Mouse (Mus musculus): ENCODE measurements around the gene Lrrc17. TPM values are rescaled to one million over a fixed set of nuclear protein-coding genes. Genes with fewer than 3 reads are reported as not detected.
"Not testable (repeated sequence)": the region's sequence is repeated elsewhere in the genome, so short reads cannot be mapped to it uniquely, and the experiment has no call there.

The Lrrc17 gene
- polyA plus RNA-seq, 1 experiment = not detected

GRCm38 (mm10) chr5:21593201-21593709 lies 49.9 kb downstream of the Lrrc17 start:
- Histone ChIP-seq H3K4me1 (ENCODE audit: control insufficient read depth, insufficient read depth, low read length) (no peaks in the 10 kb centered on the region), H3K4me3 (ENCODE audit: low read depth, low read length) (no peak overlapping the region), H3K9me3 (replicated peaks; ENCODE audit: control insufficient read depth, insufficient read depth, low read length, poor library complexity, severe bottlenecking) (no peaks in the 10 kb centered on the region), H3K27ac (ENCODE audit: insufficient read depth, low read length) (no peak overlapping the region), H3K36me3 (ENCODE audit: control insufficient read depth, insufficient read depth, low read length, poor library complexity, severe bottlenecking) (no peaks in the 10 kb centered on the region), H3K27me3 (ENCODE audit: control insufficient read depth, insufficient read depth, low read length, poor library complexity, severe bottlenecking) (no peaks in the 10 kb centered on the region), H3K9ac (ENCODE audit: low read depth, poor library complexity, severe bottlenecking) (no peak overlapping the region)
- TF ChIP-seq POLR2A (IDR thresholded peaks at IDR 0.05; ENCODE audit: insufficient read depth, low read length) = no peak
- no peak for TF ChIP-seq EP300 (IDR thresholded peaks at IDR 0.05; ENCODE audit: insufficient read depth, low read depth, low read length)
- no peak for TF ChIP-seq CTCF (IDR thresholded peaks at IDR 0.05; ENCODE audit: low read depth, low read length)

DNA sequence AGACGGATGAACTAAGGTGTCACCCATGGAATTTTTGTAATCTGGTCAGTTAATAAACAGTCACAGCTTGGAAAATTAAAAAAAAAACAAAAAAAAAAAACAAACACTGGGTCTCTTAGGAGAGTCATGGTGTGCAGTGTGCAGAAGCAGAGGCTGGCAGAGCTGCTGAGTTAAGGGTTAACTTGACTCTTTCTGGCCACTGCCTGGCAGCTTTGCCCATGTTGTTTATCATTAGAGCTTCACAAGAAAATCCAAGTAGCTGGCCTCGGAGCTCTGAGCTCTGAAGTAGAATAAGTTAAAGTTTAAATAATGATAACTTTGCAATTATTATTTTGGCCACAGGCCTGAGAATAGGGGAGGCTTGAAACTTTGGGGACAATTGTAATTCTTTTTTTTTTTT lies 56.2 kb downstream of the Lrrc17 start:
- not testable (repeated sequence) for H3K27me3 ChIP-seq (ENCODE audit: control insufficient read depth, insufficient read depth, low read length, poor library complexity, severe bottlenecking); H3K9me3 ChIP-seq (replicated peaks; ENCODE audit: control insufficient read depth, insufficient read depth, low read length, poor library complexity, severe bottlenecking); H3K4me1 ChIP-seq (ENCODE audit: control insufficient read depth, insufficient read depth, low read length); H3K4me3 ChIP-seq (ENCODE audit: low read depth, low read length); H3K9ac ChIP-seq (ENCODE audit: low read depth, poor library complexity, severe bottlenecking); H3K27ac ChIP-seq (ENCODE audit: insufficient read depth, low read length); H3K36me3 ChIP-seq (ENCODE audit: control insufficient read depth, insufficient read depth, low read length, poor library complexity, severe bottlenecking)

DNA sequence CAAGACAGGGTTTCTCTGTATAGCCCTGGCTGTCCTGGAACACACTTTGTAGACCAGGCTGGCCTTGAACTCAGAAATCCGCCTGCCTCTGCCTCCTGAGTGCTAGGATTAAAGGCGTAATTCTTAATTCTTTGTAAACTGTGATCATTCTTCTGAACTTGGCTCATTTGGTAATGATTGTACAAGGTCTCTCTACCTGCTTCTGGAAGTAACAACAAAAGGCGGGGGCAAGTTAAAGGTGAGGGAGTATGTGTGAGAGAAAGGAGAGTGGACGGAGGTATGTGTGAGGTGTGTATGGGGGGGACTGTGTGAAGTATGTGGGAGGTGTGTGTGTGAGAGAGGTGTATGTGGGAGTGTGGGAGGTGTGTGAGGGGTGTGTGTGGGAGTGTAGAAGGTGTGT lies 56.6 kb downstream of the Lrrc17 start:
- TF ChIP-seq EP300 (IDR thresholded peaks at IDR 0.05; ENCODE audit: insufficient read depth, low read depth, low read length) (no peak), CTCF (IDR thresholded peaks at IDR 0.05; ENCODE audit: low read depth, low read length) (no peak), POLR2A (IDR thresholded peaks at IDR 0.05; ENCODE audit: insufficient read depth, low read length) (no peak)
- Histone ChIP-seq H3K4me3 (ENCODE audit: low read depth, low read length) (no peak overlapping the region), H3K4me1 (ENCODE audit: control insufficient read depth, insufficient read depth, low read length) (no peaks in the 10 kb centered on the region), H3K27me3 (ENCODE audit: control insufficient read depth, insufficient read depth, low read length, poor library complexity, severe bottlenecking) (no peaks in the 10 kb centered on the region), H3K9ac (ENCODE audit: low read depth, poor library complexity, severe bottlenecking) (no peak overlapping the region), H3K9me3 (replicated peaks; ENCODE audit: control insufficient read depth, insufficient read depth, low read length, poor library complexity, severe bottlenecking) (no peaks in the 10 kb centered on the region), H3K27ac (ENCODE audit: insufficient read depth, low read length) (no peak overlapping the region), H3K36me3 (ENCODE audit: control insufficient read depth, insufficient read depth, low read length, poor library complexity, severe bottlenecking) (no peaks in the 10 kb centered on the region)

- Histone ChIP-seq H3K9ac (ENCODE audit: low read depth, poor library complexity, severe bottlenecking) (no peak overlapping the region), H3K4me3 (ENCODE audit: low read depth, low read length) (no peak overlapping the region), H3K4me1 (ENCODE audit: control insufficient read depth, insufficient read depth, low read length) (no peaks in the 10 kb centered on the region), H3K27me3 (ENCODE audit: control insufficient read depth, insufficient read depth, low read length, poor library complexity, severe bottlenecking) (no peaks in the 10 kb centered on the region), H3K27ac (ENCODE audit: insufficient read depth, low read length) (no peak overlapping the region), H3K9me3 (replicated peaks; ENCODE audit: control insufficient read depth, insufficient read depth, low read length, poor library complexity, severe bottlenecking) (no peaks in the 10 kb centered on the region), H3K36me3 (ENCODE audit: control insufficient read depth, insufficient read depth, low read length, poor library complexity, severe bottlenecking) (no peaks in the 10 kb centered on the region)
- TF ChIP-seq POLR2A (IDR thresholded peaks at IDR 0.05; ENCODE audit: insufficient read depth, low read length) = no peak
These were observed 62.6 kb downstream of the Lrrc17 start for GRCm38 (mm10) chr5:21605936-21606335.

DNA sequence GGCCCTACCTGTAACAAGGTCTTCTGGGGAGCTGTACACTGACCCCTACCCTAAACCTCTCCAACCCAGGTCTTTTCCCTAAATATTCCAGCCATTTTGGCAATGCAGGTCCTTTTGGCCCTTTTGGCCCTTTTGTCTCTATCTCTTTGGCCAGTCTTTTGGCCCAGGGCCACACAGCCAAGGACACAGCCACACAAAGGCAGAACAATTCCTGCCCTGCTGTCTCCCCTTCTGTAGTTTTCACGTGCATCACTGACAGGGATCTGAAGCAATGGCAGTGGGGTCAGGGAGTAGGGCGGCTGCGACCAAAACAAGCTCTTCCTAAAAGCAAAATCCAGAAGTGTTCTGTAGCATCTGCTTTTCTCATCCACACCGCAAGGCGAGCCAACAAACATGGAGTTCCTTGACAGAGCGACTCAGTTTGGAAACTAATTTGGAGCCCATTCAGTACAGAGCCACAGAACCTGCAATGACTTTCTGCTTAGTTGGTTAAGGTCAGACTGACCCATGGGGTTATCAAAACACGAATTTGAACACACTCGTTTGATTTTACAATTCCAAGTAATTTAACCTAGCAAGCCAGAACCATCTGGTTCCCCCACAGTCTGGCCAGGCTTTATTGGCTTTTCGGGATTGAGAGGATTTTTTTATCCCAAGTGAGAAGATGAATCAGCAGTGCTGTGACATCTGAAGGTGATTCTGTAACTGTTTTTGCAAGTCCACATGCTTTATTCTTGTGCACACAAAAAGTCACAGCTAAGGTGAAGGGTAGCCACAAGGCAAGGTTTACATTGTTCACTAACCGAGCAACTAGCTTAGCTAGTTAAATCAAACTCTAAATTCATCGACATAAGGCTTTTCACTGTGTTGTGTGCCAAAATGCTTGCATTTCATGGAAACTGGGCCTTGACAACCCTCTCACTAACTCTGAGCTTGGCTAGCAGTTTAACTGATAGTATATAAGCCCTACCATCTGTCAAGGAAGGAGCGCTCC lies 65.2 kb downstream of the Lrrc17 start:
- Histone ChIP-seq H3K9me3 (replicated peaks; ENCODE audit: control insufficient read depth, insufficient read depth, low read length, poor library complexity, severe bottlenecking) (no peaks in the 10 kb centered on the region), H3K4me1 (ENCODE audit: control insufficient read depth, insufficient read depth, low read length) (no peaks in the 10 kb centered on the region), H3K4me3 (ENCODE audit: low read depth, low read length) (no peak overlapping the region), H3K9ac (ENCODE audit: low read depth, poor library complexity, severe bottlenecking) (no peak overlapping the region), H3K27ac (ENCODE audit: insufficient read depth, low read length) (no peak overlapping the region), H3K27me3 (ENCODE audit: control insufficient read depth, insufficient read depth, low read length, poor library complexity, severe bottlenecking) (no peaks in the 10 kb centered on the region), H3K36me3 (ENCODE audit: control insufficient read depth, insufficient read depth, low read length, poor library complexity, severe bottlenecking) (no peaks in the 10 kb centered on the region)
- no peak for TF ChIP-seq CTCF (IDR thresholded peaks at IDR 0.05; ENCODE audit: low read depth, low read length)
- TF ChIP-seq POLR2A (IDR thresholded peaks at IDR 0.05; ENCODE audit: insufficient read depth, low read length) = no peak
- no peak for TF ChIP-seq EP300 (IDR thresholded peaks at IDR 0.05; ENCODE audit: insufficient read depth, low read depth, low read length)

GRCm38 (mm10) chr5:21610996-21611395 lies 67.6 kb downstream of the Lrrc17 start:
- Histone ChIP-seq H3K9me3 (replicated peaks; ENCODE audit: control insufficient read depth, insufficient read depth, low read length, poor library complexity, severe bottlenecking) (no peaks in the 10 kb centered on the region), H3K27ac (ENCODE audit: insufficient read depth, low read length) (no peak overlapping the region), H3K4me3 (ENCODE audit: low read depth, low read length) (no peak overlapping the region), H3K36me3 (ENCODE audit: control insufficient read depth, insufficient read depth, low read length, poor library complexity, severe bottlenecking) (no peaks in the 10 kb centered on the region), H3K9ac (ENCODE audit: low read depth, poor library complexity, severe bottlenecking) (no peak overlapping the region), H3K4me1 (ENCODE audit: control insufficient read depth, insufficient read depth, low read length) (no peaks in the 10 kb centered on the region), H3K27me3 (ENCODE audit: control insufficient read depth, insufficient read depth, low read length, poor library complexity, severe bottlenecking) (no peaks in the 10 kb centered on the region)
- TF ChIP-seq CTCF (IDR thresholded peaks at IDR 0.05; ENCODE audit: low read depth, low read length) (no peak), EP300 (IDR thresholded peaks at IDR 0.05; ENCODE audit: insufficient read depth, low read depth, low read length) (no peak)

GRCm38 (mm10) chr5:21614299-21614698 lies 70.9 kb downstream of the Lrrc17 start:
- not testable (repeated sequence) for H3K36me3 ChIP-seq (ENCODE audit: control insufficient read depth, insufficient read depth, low read length, poor library complexity, severe bottlenecking); H3K4me1 ChIP-seq (ENCODE audit: control insufficient read depth, insufficient read depth, low read length); H3K4me3 ChIP-seq (ENCODE audit: low read depth, low read length); H3K9me3 ChIP-seq (replicated peaks; ENCODE audit: control insufficient read depth, insufficient read depth, low read length, poor library complexity, severe bottlenecking); H3K27ac ChIP-seq (ENCODE audit: insufficient read depth, low read length); H3K9ac ChIP-seq (ENCODE audit: low read depth, poor library complexity, severe bottlenecking); H3K27me3 ChIP-seq (ENCODE audit: control insufficient read depth, insufficient read depth, low read length, poor library complexity, severe bottlenecking)
